Mouse (Mus musculus) limb, embryonic 15.5 days (tissue): ENCODE data around the gene Zscan2. TPM values are rescaled to one million over a fixed set of nuclear protein-coding genes. Genes with fewer than 3 reads are reported as not detected.

ENCODE experiments used
- ATAC-seq: fragments of 200-750 bp; cut with Nextera tagmentation; 2 replicates; pipeline ENCODE4 v1.8.0; 2017; ENCODE audit warnings: low read depth, moderate TSS enrichment; ENCODE audit not compliant: insufficient number of reproducible peaks, low FRiP score, low TSS enrichment
- H3K27ac ChIP-seq: fragments of 300-500 bp; sonication (generic); 2 replicates; pipeline ENCODE4 v1.5.1; 2015; ENCODE audit warnings: moderate library complexity, mild to moderate bottlenecking, inconsistent platforms
- H3K27me3 ChIP-seq: fragments of 300-500 bp; sonication (generic); 2 replicates; pipeline ENCODE4 v1.6.1; 2015; ENCODE audit warnings: inconsistent platforms
- H3K36me3 ChIP-seq: fragments of 300-500 bp; sonication (generic); 2 replicates; pipeline ENCODE4 v1.6.1; 2015; ENCODE audit warnings: inconsistent platforms
- H3K4me1 ChIP-seq: fragments of 300-500 bp; sonication (generic); 2 replicates; pipeline ENCODE4 v1.6.1; 2015; ENCODE audit warnings: inconsistent platforms
- H3K4me2 ChIP-seq: fragments of 300-500 bp; sonication (generic); 2 replicates; pipeline ENCODE4 v1.6.1; 2015; ENCODE audit warnings: mild to moderate bottlenecking, inconsistent platforms
- H3K4me3 ChIP-seq: fragments of 300-500 bp; sonication (generic); 2 replicates; pipeline ENCODE4 v1.5.1; 2015; ENCODE audit warnings: mild to moderate bottlenecking, inconsistent platforms
- H3K9ac ChIP-seq: fragments of 300-500 bp; sonication (generic); 2 replicates; pipeline ENCODE4 v1.6.1; 2015; ENCODE audit warnings: inconsistent platforms
- H3K9me3 ChIP-seq: fragments of 300-500 bp; sonication (generic); 2 replicates; pipeline ENCODE4 v1.6.1; 2016; ENCODE audit warnings: inconsistent platforms
- WGBS: fragments of 180-500 bp; shearing (Covaris S2); methylation state at CpG from one replicate; pipeline ENCODE4 v1.1.7; 2015; 5-methylcytosine and 5-hydroxymethylcytosine counted together
- polyA plus RNA-seq: library from polyadenylated mRNA; unstranded; fragments of >200 nt; fragmentation: Nextera tagmentation; extraction: Ambion mirVana; gene quantifications from 2 replicates; pipeline ENCODE4 v1.2.1, GENCODE M21; 2015

Zscan2 gene
- polyA plus RNA-seq, 1 experiment from 2014 or later = 2.3 TPM

DNA sequence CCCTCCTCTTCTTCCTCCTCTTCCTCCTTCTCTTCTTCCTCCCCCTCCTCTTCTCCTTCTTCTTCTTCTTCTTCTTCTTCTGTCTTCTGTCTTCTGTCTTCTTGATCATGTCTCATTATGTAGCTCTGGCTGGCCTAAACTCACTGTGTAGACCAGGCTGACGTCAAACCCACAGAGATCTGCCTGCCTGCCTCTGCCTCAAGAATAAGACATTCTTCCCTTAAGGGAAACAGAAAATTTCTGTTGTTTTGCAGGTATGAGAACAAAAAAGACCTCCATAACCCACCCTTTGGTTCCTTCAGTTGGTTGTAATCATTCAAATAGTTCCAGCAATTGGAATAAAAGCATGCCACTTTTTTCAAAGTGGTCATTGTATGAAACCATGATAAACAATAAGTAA is 3.4 kb downstream of the Zscan2 start:
- no peak overlapping the region for H3K27ac ChIP-seq
- ATAC-seq = no peak
- no peak overlapping the region for H3K4me2 ChIP-seq
- no peak overlapping the region for H3K9ac ChIP-seq
- peaks cover 16% of the 10 kb centered on the region for H3K4me1 ChIP-seq
- H3K36me3 ChIP-seq = peaks cover 50% of the 10 kb centered on the region
- H3K9me3 ChIP-seq = no peaks in the 10 kb centered on the region
- 77% methylated on average over 1 of the region's 1 CpGs for WGBS
- no peaks in the 10 kb centered on the region for H3K27me3 ChIP-seq
- no peak overlapping the region for H3K4me3 ChIP-seq

GRCm38 (mm10) chr7:80864831-80865230 is 4.1 kb downstream of the Zscan2 start:
- 77% methylated on average over 8 of the region's 8 CpGs for WGBS
- Histone ChIP-seq H3K4me1 (peaks cover 16% of the 10 kb centered on the region), H3K27me3 (no peaks in the 10 kb centered on the region), H3K36me3 (peaks cover 54% of the 10 kb centered on the region), H3K9me3 (no peaks in the 10 kb centered on the region), H3K4me3 (no peak overlapping the region), H3K9ac (no peak overlapping the region), H3K27ac (no peak overlapping the region), H3K4me2 (no peak overlapping the region)
- ATAC-seq = no peak

DNA sequence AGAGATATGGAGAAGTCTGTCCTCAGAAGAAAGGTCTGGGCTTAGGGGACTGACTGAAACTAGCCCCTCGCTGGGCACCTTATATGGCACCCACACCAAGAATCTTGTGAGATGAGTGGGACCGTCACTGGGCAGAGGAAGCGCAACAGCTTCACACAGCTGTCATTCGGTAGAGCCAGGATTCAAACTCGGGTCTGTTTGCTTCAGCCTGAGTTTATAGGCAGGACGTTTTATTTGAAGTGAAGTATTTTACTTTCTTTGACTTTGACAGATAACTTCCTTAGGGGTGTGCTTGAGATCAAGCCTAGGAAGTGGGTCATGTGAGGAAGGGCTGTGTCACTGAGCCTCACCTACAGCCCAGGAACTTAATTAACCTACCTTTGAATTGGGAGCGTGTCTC is 4.8 kb downstream of the Zscan2 start:
- Histone ChIP-seq H3K4me3 (no peak overlapping the region), H3K9me3 (no peaks in the 10 kb centered on the region), H3K4me1 (peaks cover 13% of the 10 kb centered on the region), H3K27me3 (no peaks in the 10 kb centered on the region), H3K36me3 (peaks cover 56% of the 10 kb centered on the region), H3K4me2 (no peak overlapping the region), H3K9ac (no peak overlapping the region), H3K27ac (no peak overlapping the region)
- 91% methylated on average over 7 of the region's 7 CpGs for WGBS
- ATAC-seq = no peak

GRCm38 (mm10) chr7:80866514-80867147 is 5.9 kb downstream of the Zscan2 start:
- WGBS = 84% methylated on average over 7 of the region's 7 CpGs
- no peak overlapping the region for H3K9ac ChIP-seq
- H3K27ac ChIP-seq = no peak overlapping the region
- peaks cover 63% of the 10 kb centered on the region for H3K36me3 ChIP-seq
- H3K4me2 ChIP-seq = no peak overlapping the region
- H3K9me3 ChIP-seq = no peaks in the 10 kb centered on the region
- H3K4me1 ChIP-seq = peaks cover 11% of the 10 kb centered on the region
- no peak for ATAC-seq
- H3K27me3 ChIP-seq = no peaks in the 10 kb centered on the region
- H3K4me3 ChIP-seq = no peak overlapping the region

DNA sequence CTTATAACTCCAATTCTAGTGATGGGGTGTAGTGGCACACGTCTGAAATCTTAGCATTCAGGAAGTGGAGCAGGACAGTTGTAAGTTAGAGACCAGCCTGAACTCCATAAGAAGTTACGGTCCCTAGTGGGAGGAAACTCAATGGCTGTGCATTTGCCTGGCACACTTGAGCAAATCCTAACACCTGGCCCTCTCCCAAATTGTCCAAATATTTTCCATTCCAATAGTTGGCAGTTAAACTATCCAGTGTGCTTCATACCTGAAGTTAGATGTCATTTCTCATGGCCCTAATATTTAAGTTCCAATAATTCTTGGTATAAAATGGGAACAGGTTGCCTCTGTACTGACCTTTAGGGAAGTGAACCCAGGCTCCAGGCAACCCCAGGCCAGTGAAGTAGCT is 8.0 kb downstream of the Zscan2 start:
- no peak overlapping the region for H3K9ac ChIP-seq
- H3K4me1 ChIP-seq = no peaks in the 10 kb centered on the region

DNA sequence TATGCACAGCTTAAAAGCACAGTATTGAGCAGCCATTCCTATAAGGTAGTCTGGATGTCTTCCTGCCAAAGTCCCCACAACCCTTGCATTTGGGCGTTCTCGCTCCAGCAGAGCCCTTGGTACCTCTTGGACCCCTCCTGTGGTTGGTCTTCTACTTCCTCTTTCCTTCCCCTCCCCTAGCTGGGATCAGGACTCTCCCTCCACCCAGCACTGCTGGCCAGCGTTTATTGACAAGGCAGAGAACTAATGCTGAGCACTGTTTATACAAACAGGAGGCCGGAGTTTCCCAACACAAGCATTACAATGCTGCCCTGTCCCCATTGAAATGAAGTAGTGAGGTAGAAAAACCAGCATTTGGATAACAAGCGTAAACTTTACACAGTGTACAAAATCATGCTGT is 12.3 kb downstream of the Zscan2 start:
- Histone ChIP-seq H3K4me1 (no peaks in the 10 kb centered on the region; the same call in 1 of the 2 replicates), H3K9me3 (no peaks in the 10 kb centered on the region), H3K4me3 (no peak overlapping the region), H3K4me2 (no peak overlapping the region), H3K36me3 (peaks cover 77% of the 10 kb centered on the region), H3K27ac (no peak overlapping the region), H3K9ac (no peak overlapping the region), H3K27me3 (no peaks in the 10 kb centered on the region)
- no peak for ATAC-seq
- WGBS = 90% methylated on average over 5 of the region's 5 CpGs

More for the DNA sequence above, 8.0 kb downstream of the Zscan2 start:
- H3K4me2 ChIP-seq = no peak overlapping the region
- H3K4me3 ChIP-seq = no peak overlapping the region
- 76% methylated on average over 2 of the region's 2 CpGs for WGBS
- H3K9me3 ChIP-seq = no peaks in the 10 kb centered on the region
- peaks cover 72% of the 10 kb centered on the region for H3K36me3 ChIP-seq
- no peak for ATAC-seq
- no peaks in the 10 kb centered on the region for H3K27me3 ChIP-seq
- no peak overlapping the region for H3K27ac ChIP-seq

DNA sequence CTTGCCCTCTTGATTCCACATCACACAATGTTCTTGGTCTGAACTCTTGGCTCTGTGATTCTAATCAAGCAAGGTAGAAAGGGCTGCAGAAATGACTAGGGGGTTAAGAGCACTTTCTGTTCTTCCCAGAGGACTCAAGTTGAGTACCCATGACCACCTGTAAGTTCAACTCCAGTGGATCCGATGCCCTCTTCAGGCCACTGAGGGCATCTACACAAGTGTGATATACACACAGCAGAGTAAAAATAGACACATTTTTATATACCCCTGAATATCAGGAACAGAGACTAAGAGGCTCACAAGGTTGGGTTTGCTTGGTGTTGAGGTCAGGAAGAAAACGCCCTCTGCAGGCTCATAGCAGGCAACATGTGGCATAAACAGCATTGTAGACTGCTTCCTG is 12.9 kb downstream of the Zscan2 start:
- Histone ChIP-seq H3K9ac (no peak overlapping the region), H3K9me3 (no peaks in the 10 kb centered on the region), H3K27me3 (no peaks in the 10 kb centered on the region), H3K4me3 (no peak overlapping the region), H3K36me3 (peaks cover 75% of the 10 kb centered on the region), H3K4me1 (no peaks in the 10 kb centered on the region; the same call in 1 of the 2 replicates), H3K4me2 (no peak overlapping the region), H3K27ac (no peak overlapping the region)
- no peak for ATAC-seq
- WGBS = 93% methylated on average over 2 of the region's 2 CpGs

DNA sequence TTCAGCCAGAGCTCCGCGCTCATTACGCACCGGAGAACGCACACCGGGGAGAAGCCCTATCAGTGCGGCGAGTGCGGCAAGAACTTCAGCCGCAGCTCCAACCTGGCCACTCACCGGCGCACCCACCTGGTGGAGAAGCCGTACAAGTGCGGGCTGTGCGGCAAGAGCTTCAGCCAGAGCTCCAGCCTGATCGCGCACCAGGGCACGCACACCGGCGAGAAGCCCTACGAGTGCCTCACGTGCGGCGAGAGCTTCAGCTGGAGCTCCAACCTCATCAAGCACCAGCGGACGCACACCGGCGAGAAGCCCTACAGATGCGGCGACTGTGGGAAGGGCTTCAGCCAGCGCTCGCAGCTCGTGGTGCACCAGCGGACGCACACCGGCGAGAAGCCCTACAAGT is 15.0 kb downstream of the Zscan2 start:
- peaks cover 63% of the 10 kb centered on the region for H3K36me3 ChIP-seq
- H3K9ac ChIP-seq = no peak overlapping the region
- ATAC-seq = no peak
- no peaks in the 10 kb centered on the region for H3K27me3 ChIP-seq
- no peak overlapping the region for H3K27ac ChIP-seq
- H3K4me2 ChIP-seq = no peak overlapping the region
- no peaks in the 10 kb centered on the region for H3K9me3 ChIP-seq
- no peaks in the 10 kb centered on the region; the same call in 1 of the 2 replicates for H3K4me1 ChIP-seq
- 55% methylated on average over 37 of the region's 37 CpGs for WGBS
- H3K4me3 ChIP-seq = no peak overlapping the region

GRCm38 (mm10) chr7:80882830-80883505 is 22.2 kb downstream of the Zscan2 start:
- 21% methylated on average over 14 of the region's 14 CpGs for WGBS
- Histone ChIP-seq H3K36me3 (peaks cover 2% of the 10 kb centered on the region), H3K9ac (no peak overlapping the region), H3K27me3 (no peaks in the 10 kb centered on the region), H3K4me1 (0 out of 2 replicates have a peak, but pooled peaks cover 8% of the 10 kb centered on the region), H3K9me3 (no peaks in the 10 kb centered on the region), H3K4me3 (peak overlapping the region; percentile 4), H3K4me2 (peak overlapping the region; percentile 36), H3K27ac (no peak overlapping the region)
- peak; percentile 83 for ATAC-seq

GRCm38 (mm10) chr7:80885666-80886065 is 24.9 kb downstream of the Zscan2 start:
- Histone ChIP-seq H3K27me3 (no peaks in the 10 kb centered on the region), H3K4me3 (no peak overlapping the region)
- WGBS = 28% methylated on average over 1 of the region's 1 CpGs

GRCm38 (mm10) chr7:80888595-80888994 is 27.9 kb downstream of the Zscan2 start:
- H3K4me3 ChIP-seq = no peak overlapping the region
- no peak overlapping the region for H3K4me2 ChIP-seq
- H3K9ac ChIP-seq = no peak overlapping the region
- no peak for ATAC-seq
- H3K4me1 ChIP-seq = peaks cover 13% of the 10 kb centered on the region
- H3K27ac ChIP-seq = peak overlapping the region; percentile 87
- peaks cover 31% of the 10 kb centered on the region for H3K36me3 ChIP-seq
- WGBS = 70% methylated on average over 7 of the region's 7 CpGs
- no peaks in the 10 kb centered on the region for H3K9me3 ChIP-seq
- H3K27me3 ChIP-seq = no peaks in the 10 kb centered on the region

More at GRCm38 (mm10) chr7:80885666-80886065, 24.9 kb downstream of the Zscan2 start:
- Histone ChIP-seq H3K4me1 (peaks cover 21% of the 10 kb centered on the region), H3K9ac (no peak overlapping the region), H3K36me3 (peaks cover 1% of the 10 kb centered on the region), H3K27ac (no peak overlapping the region), H3K4me2 (no peak overlapping the region), H3K9me3 (no peaks in the 10 kb centered on the region)
- no peak for ATAC-seq

- H3K4me1 ChIP-seq = peaks cover 13% of the 10 kb centered on the region
- H3K36me3 ChIP-seq = peaks cover 35% of the 10 kb centered on the region
- ATAC-seq = peak; percentile 85
- H3K9me3 ChIP-seq = no peaks in the 10 kb centered on the region
- H3K9ac ChIP-seq = no peak overlapping the region
- H3K4me3 ChIP-seq = no peak overlapping the region
- H3K27me3 ChIP-seq = no peaks in the 10 kb centered on the region
- 39% methylated on average over 9 of the region's 9 CpGs for WGBS
- peak overlapping the region; percentile 87 for H3K27ac ChIP-seq
- H3K4me2 ChIP-seq = no peak overlapping the region
These were observed 28.3 kb downstream of the Zscan2 start for GRCm38 (mm10) chr7:80889021-80889511.
